Mouse (Mus musculus) limb, embryonic 12.5 days (tissue): ENCODE results near the gene Lin7a. TPM values are rescaled to one million over a fixed set of nuclear protein-coding genes. Genes with fewer than 3 reads are reported as not detected.

Experiments used
- ATAC-seq: fragments of 200-750 bp; cut with Nextera tagmentation; 2 replicates; pipeline ENCODE4 v1.8.0; 2017; ENCODE audit warnings: low read depth, moderate TSS enrichment; ENCODE audit not compliant: insufficient number of reproducible peaks, insufficient read depth, low FRiP score, low TSS enrichment
- H3K27ac ChIP-seq: fragments of 300-500 bp; sonication (generic); 2 replicates; pipeline ENCODE4 v1.5.1; 2016; ENCODE audit warnings: mild to moderate bottlenecking, moderate library complexity
- H3K27me3 ChIP-seq: fragments of 300-500 bp; sonication (generic); 2 replicates; pipeline ENCODE4 v1.6.1; 2016; ENCODE audit warnings: mild to moderate bottlenecking, moderate library complexity
- H3K36me3 ChIP-seq: fragments of 300-500 bp; sonication (generic); 2 replicates; pipeline ENCODE4 v1.6.1; 2016; ENCODE audit warnings: mild to moderate bottlenecking, moderate library complexity
- H3K4me1 ChIP-seq: fragments of 300-500 bp; sonication (generic); replicated peaks from 2 replicates; pipeline ENCODE4 v1.6.1; 2016
- H3K4me2 ChIP-seq: fragments of 300-500 bp; sonication (generic); 2 replicates; pipeline ENCODE4 v1.6.1; 2016; ENCODE audit warnings: mild to moderate bottlenecking, moderate library complexity
- H3K4me3 ChIP-seq: fragments of 300-500 bp; sonication (generic); replicated peaks from 2 replicates; pipeline ENCODE4 v1.5.1; 2016; ENCODE audit warnings: mild to moderate bottlenecking
- H3K9ac ChIP-seq: fragments of 300-500 bp; sonication (generic); replicated peaks from 2 replicates; pipeline ENCODE4 v1.6.1; 2016; ENCODE audit warnings: mild to moderate bottlenecking, moderate library complexity
- H3K9me3 ChIP-seq: fragments of 300-500 bp; sonication (generic); 2 replicates; pipeline ENCODE4 v1.6.1; 2016; ENCODE audit warnings: mild to moderate bottlenecking, moderate library complexity
- WGBS: fragments of 180-500 bp; shearing (Covaris S2); methylation state at CpG from one replicate; pipeline ENCODE4 v1.1.7; 2016; 5-methylcytosine and 5-hydroxymethylcytosine counted together
- polyA plus RNA-seq: library from polyadenylated mRNA; unstranded; fragments of >200 nt; fragmentation: Nextera tagmentation; extraction: Ambion mirVana; gene quantifications from 2 replicates; pipeline ENCODE4 v1.2.1, GENCODE M21; 2016

Lin7a gene
- 2.4 and 2.9 TPM in 2 replicates for polyA plus RNA-seq

GRCm38 (mm10) chr10:107271321-107272130 is at the start of gene Lin7a:
Gene Lin7a (plus strand): TSS chr10:107271686.
- no peak within 1 kb of the TSS for H3K27ac ChIP-seq
- peaks cover 41% of the 10 kb centered on the region for H3K27me3 ChIP-seq
- peak; percentile 71; the same call in 1 of the 2 replicates for ATAC-seq

GRCm38 (mm10) chr10:107221726-107222125 is 49.8 kb upstream of the Lin7a start:
- no peaks in the 10 kb centered on the region for H3K9me3 ChIP-seq
- H3K27ac ChIP-seq = no peak overlapping the region
- no peaks in the 10 kb centered on the region for H3K4me1 ChIP-seq
- H3K27me3 ChIP-seq = no peaks in the 10 kb centered on the region
- no peak for ATAC-seq
- H3K9ac ChIP-seq = no peak overlapping the region
- 88% methylated on average over 2 of the region's 2 CpGs for WGBS
- H3K4me2 ChIP-seq = no peak overlapping the region
- H3K4me3 ChIP-seq = no peak overlapping the region
- no peaks in the 10 kb centered on the region for H3K36me3 ChIP-seq

More at GRCm38 (mm10) chr10:107271321-107272130, at the start of gene Lin7a:
- Histone ChIP-seq H3K36me3 (no peaks in the 10 kb centered on the region), H3K9me3 (no peaks in the 10 kb centered on the region), H3K4me3 (peak within 1 kb of the TSS; percentile 65), H3K4me1 (no peaks in the 10 kb centered on the region; the same call in 1 of the 2 replicates), H3K4me2 (peak within 1 kb of the TSS; percentile 99), H3K9ac (peak within 1 kb of the TSS; percentile 69)
- WGBS = 3% methylated on average over 38 of the region's 38 CpGs

DNA sequence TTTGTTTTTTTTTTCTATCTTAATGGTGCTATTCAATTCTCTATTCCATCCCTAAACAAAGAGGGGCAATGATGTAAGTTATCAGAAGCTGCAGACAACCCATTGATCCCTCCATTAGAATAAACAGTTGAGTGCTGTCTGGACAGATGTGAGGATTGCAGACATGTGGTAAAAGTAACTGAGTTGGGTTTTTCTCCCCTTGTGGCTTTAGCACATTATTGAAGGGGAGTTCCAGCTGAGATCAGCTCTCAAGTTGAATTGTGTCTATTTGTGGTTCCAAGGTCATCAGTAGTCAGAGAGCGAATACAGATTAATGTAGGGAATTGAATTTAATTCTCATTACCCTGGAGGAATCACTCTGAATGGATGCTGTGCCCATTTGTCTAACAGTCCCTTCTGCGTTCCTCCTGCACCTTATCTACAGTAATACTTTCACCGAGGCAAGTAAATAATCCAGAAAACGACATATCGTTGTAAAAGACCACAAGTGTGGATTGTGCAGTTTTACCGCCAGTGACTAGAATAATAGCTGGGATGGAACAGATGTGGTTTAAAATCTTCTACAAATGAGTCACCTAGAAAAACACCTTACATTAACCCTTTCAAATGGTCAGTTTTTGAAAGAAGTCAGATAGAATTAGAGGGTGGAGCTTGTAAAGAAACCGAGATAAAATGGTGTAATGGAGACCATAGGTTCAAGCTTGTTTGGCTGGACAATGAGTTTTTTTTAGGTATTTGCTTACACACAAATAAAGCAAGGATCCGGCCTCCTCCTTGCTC is 48.9 kb upstream of the Lin7a start:
- no peak overlapping the region for H3K4me3 ChIP-seq
- H3K9me3 ChIP-seq = no peaks in the 10 kb centered on the region
- no peak overlapping the region for H3K4me2 ChIP-seq
- ATAC-seq = no peak
- no peak overlapping the region for H3K27ac ChIP-seq
- H3K9ac ChIP-seq = no peak overlapping the region
- H3K36me3 ChIP-seq = no peaks in the 10 kb centered on the region
- H3K4me1 ChIP-seq = no peaks in the 10 kb centered on the region
- 85% methylated on average over 8 of the region's 8 CpGs for WGBS
- no peaks in the 10 kb centered on the region for H3K27me3 ChIP-seq

- H3K27ac ChIP-seq = no peak overlapping the region
- no peak overlapping the region for H3K4me2 ChIP-seq
- H3K9ac ChIP-seq = no peak overlapping the region
- no peaks in the 10 kb centered on the region for H3K4me1 ChIP-seq
- 88% methylated on average over 3 of the region's 3 CpGs for WGBS
- H3K36me3 ChIP-seq = no peaks in the 10 kb centered on the region
- no peak overlapping the region for H3K4me3 ChIP-seq
- ATAC-seq = no peak
- no peaks in the 10 kb centered on the region for H3K27me3 ChIP-seq
- no peaks in the 10 kb centered on the region for H3K9me3 ChIP-seq
Observed at GRCm38 (mm10) chr10:107223186-107223440, 48.4 kb upstream of the Lin7a start.

DNA sequence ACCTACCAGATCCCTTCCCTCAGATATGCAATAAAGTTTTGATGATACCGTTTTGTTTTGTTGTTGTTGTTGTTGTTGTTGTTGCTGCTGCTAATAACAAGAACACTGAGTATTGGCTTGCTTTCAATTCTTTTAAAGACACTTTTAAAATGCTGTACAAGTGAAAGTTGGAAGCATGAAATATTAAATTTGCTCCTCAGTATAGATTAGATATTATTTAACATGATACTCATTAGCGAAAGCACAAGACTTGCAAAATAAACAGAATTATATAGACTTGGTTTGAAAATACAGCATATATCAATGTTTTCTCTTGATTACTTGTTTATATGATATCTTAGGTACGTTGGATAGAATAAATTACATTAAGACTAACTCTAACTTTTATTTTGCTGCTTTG is 47.7 kb upstream of the Lin7a start:
- Histone ChIP-seq H3K9me3 (no peaks in the 10 kb centered on the region), H3K27me3 (no peaks in the 10 kb centered on the region), H3K4me1 (no peaks in the 10 kb centered on the region), H3K36me3 (no peaks in the 10 kb centered on the region), H3K4me2 (no peak overlapping the region), H3K27ac (no peak overlapping the region), H3K4me3 (no peak overlapping the region), H3K9ac (no peak overlapping the region)
- WGBS = 88% methylated on average over 3 of the region's 3 CpGs
- no peak for ATAC-seq

DNA sequence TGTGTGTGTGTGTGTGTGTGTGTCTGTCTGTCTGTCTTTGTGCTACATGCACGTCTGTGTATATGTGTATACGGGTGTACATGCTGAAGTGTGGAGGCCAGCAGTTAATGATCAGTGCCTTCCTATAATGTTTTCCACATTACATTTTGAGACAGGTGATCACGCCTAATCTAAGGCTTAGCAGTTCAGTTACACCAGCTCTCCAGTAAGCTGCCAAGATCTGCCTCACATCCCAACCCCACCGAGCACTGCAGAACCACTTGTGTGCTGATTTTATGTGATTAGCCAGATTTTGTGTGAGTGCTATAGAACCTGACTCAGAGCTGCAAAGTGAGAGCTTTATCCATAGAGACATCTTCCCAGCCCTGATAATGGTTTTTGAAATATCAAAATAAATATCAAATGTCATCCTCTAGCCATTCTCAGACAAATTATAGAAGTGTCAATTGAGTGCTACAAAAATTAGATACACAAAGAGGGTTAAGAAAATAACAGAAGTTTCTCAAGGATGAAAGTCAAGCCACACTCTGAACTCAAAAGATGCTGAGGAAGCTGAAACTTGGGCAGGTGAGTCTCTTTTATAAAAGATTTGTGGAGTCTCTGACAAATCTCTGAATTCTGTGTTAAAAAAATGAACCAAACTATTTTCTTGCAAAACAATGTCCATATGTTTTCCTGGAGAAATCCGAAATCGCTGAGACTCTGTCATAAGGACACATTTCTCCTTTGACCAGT is 46.7 kb upstream of the Lin7a start:
- Histone ChIP-seq H3K36me3 (no peaks in the 10 kb centered on the region), H3K4me1 (no peaks in the 10 kb centered on the region), H3K9ac (no peak overlapping the region), H3K27ac (no peak overlapping the region), H3K4me3 (no peak overlapping the region), H3K27me3 (no peaks in the 10 kb centered on the region), H3K4me2 (no peak overlapping the region), H3K9me3 (no peaks in the 10 kb centered on the region)
- WGBS = 88% methylated on average over 6 of the region's 6 CpGs
- ATAC-seq = no peak

DNA sequence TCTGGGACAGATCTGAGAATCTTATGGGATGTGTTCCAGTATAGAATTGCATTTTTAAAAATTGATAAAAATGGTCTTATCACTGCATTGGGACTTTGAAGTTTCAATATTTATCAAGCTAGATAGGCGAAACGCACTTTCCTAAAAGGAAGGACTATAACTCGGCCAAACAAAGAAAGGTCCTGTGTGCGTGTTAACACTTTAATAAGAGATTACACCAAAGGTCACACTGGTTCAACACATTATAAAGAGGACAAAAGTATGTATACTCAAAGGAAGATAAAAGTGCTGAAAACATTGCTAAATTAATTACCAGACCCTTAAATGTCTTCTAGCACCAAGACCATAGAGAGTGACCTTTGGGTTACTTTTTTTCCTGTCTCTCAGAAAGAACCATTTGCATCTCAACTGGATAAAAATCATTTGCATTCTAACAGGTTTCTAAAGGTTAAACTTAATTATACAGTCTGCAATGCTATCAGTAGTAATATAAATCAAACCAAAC is 46.1 kb upstream of the Lin7a start:
- ATAC-seq = no peak
- WGBS = 89% methylated on average over 4 of the region's 4 CpGs
- no peak overlapping the region for H3K27ac ChIP-seq
- no peaks in the 10 kb centered on the region for H3K4me1 ChIP-seq
- no peak overlapping the region for H3K4me2 ChIP-seq
- H3K4me3 ChIP-seq = no peak overlapping the region
- H3K36me3 ChIP-seq = no peaks in the 10 kb centered on the region
- H3K27me3 ChIP-seq = no peaks in the 10 kb centered on the region
- H3K9me3 ChIP-seq = no peaks in the 10 kb centered on the region
- no peak overlapping the region for H3K9ac ChIP-seq

DNA sequence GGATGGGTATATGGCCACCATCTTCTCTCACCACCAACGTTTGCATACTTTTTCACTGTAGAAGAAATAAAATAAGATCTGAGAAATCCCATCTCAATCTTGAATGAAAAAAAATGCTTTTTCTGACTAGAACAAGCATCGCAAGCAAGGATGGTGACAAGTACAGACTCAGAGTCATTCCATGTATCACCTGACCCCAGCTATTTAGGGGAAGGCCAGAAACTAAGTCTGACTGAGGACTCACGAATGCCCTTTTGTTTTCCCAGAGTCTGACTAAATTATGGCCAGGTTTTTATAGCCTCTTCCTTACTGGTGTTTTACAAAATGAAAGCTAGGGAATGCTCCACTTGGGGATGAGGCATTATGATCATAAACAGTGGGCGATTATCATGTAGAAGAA is 45.6 kb upstream of the Lin7a start:
- ATAC-seq = no peak
- Histone ChIP-seq H3K4me1 (no peaks in the 10 kb centered on the region), H3K4me3 (no peak overlapping the region), H3K9ac (no peak overlapping the region), H3K27me3 (no peaks in the 10 kb centered on the region), H3K4me2 (no peak overlapping the region), H3K27ac (no peak overlapping the region), H3K36me3 (no peaks in the 10 kb centered on the region), H3K9me3 (no peaks in the 10 kb centered on the region)
- 80% methylated on average over 4 of the region's 4 CpGs for WGBS

- 90% methylated on average over 1 of the region's 1 CpGs for WGBS
- Histone ChIP-seq H3K27me3 (no peaks in the 10 kb centered on the region), H3K4me2 (no peak overlapping the region)
Observed at GRCm38 (mm10) chr10:107227901-107228300, 43.6 kb upstream of the Lin7a start.

GRCm38 (mm10) chr10:107228776-107229175 is 42.7 kb upstream of the Lin7a start:
- Histone ChIP-seq H3K27ac (no peak overlapping the region), H3K9me3 (no peaks in the 10 kb centered on the region), H3K36me3 (no peaks in the 10 kb centered on the region), H3K9ac (no peak overlapping the region), H3K4me3 (no peak overlapping the region), H3K4me2 (no peak overlapping the region), H3K4me1 (no peaks in the 10 kb centered on the region), H3K27me3 (no peaks in the 10 kb centered on the region)
- WGBS = 78% methylated on average over 5 of the region's 5 CpGs
- no peak for ATAC-seq

More at GRCm38 (mm10) chr10:107227901-107228300, 43.6 kb upstream of the Lin7a start:
- Histone ChIP-seq H3K9me3 (no peaks in the 10 kb centered on the region), H3K36me3 (no peaks in the 10 kb centered on the region), H3K9ac (no peak overlapping the region), H3K4me3 (no peak overlapping the region), H3K4me1 (no peaks in the 10 kb centered on the region), H3K27ac (no peak overlapping the region)
- no peak for ATAC-seq

DNA sequence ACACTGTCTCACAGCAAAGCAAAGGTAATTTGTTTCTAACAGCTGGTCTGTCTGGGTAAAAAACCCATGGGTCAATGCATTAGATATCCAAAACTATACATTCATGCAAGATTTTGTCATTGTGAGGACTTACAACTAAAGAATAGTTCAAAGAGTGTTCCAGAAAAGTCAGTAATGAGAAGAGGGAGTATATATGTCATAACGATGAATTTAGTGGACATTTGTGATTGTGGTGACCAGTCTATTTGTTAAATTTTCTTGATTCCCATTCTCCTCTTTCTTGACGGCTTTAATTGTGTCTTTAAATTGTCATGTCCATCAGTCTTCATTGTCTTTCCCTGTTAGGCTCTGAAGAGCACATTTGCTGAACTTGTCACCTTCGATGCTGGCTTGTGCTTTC is 42.1 kb upstream of the Lin7a start:
- no peak overlapping the region for H3K9ac ChIP-seq
- 85% methylated on average over 3 of the region's 3 CpGs for WGBS
- ATAC-seq = no peak
- no peak overlapping the region for H3K4me2 ChIP-seq
- no peaks in the 10 kb centered on the region for H3K4me1 ChIP-seq
- H3K27me3 ChIP-seq = no peaks in the 10 kb centered on the region
- no peaks in the 10 kb centered on the region for H3K9me3 ChIP-seq
- no peak overlapping the region for H3K4me3 ChIP-seq
- no peaks in the 10 kb centered on the region for H3K36me3 ChIP-seq
- H3K27ac ChIP-seq = no peak overlapping the region
